Mouse (Mus musculus) CD4-positive, CD25-positive, alpha-beta regulatory T cell, adult 9 weeks (primary cell): ENCODE data around the gene Me1. TPM values are rescaled to one million over a fixed set of nuclear protein-coding genes. Genes with fewer than 3 reads are reported as not detected.

Experiments used
- polyA plus RNA-seq: library from polyadenylated mRNA; unstranded; fragments of 100-300 nt; shearing (Covaris generic); gene quantifications from one replicate; pipeline ENCODE4 v1.2.1, GENCODE M21; 2017

Me1 gene
- not detected for polyA plus RNA-seq

GRCm38 (mm10) chr9:86695818-86696261 is at the start of gene Me1:
Gene Me1 (minus strand): TSS chr9:86695953.

GRCm38 (mm10) chr9:86742959-86743911 is 47.5 kb upstream of the Me1 start, which contains the start of gene Prss35:
Gene Prss35 (plus strand): TSS chr9:86743649.

GRCm38 (mm10) chr9:86571540-86572135 is 124.1 kb downstream of the Me1 start, which contains the start of the genes Pgm3 and Rwdd2a:
Gene Pgm3 (minus strand): TSS chr9:86571842.
Gene Rwdd2a (plus strand): TSS chr9:86571991.

Other genes with a start within 250 kb of the Me1 start
- 5.3 TPM for gene Ube2cbp, start 231.0 kb downstream of the Me1 start, polyA plus RNA-seq
- 45.3 TPM for gene Dop1a, start 228.8 kb downstream of the Me1 start, polyA plus RNA-seq
- gene Pgm3, start 124.1 kb downstream of the Me1 start, polyA plus RNA-seq: 22.0 TPM
- 6.8 TPM for gene Rwdd2a, start 124.0 kb downstream of the Me1 start, polyA plus RNA-seq
- gene Prss35, start 47.7 kb upstream of the Me1 start, polyA plus RNA-seq: not detected
- not detected for gene Snap91, start 184.7 kb upstream of the Me1 start, polyA plus RNA-seq